In genomic region chr2:84758542-84759127, GRCm38 (mm10) we compare ENCODE assay signal across 1 mouse cellular context.
TF ChIP-seq lines count a peak whose summit lies in the region.

No protein-coding gene starts in this region.

TF ChIP-seq in MEL, 35 proteins besides CTCF, POLR2A, EP300 and RAD21:
- TF ChIP-seq USF2 (IDR thresholded peaks at IDR 0.05; ENCODE audit: borderline replicate concordance in 1 of 2, insufficient read depth in 1 of 2, low read depth in 1 of 2, low read length in 2 of 2) = peak; percentile 28 to 67; a peak in 1 of 4 replicates
- no peak for TF ChIP-seq TCF12 (IDR thresholded peaks at IDR 0.05; ENCODE audit: low read depth, low read length)
- peak; percentile 64; the same call in 1 of the 2 replicates for TF ChIP-seq MAX (IDR thresholded peaks at IDR 0.05; ENCODE audit: low read length)
- peak; percentile 40; the same call in 1 of the 2 replicates for TF ChIP-seq SIN3A (IDR thresholded peaks at IDR 0.05; ENCODE audit: low read length)
- no peak for TF ChIP-seq GATA1 (IDR thresholded peaks at IDR 0.05; ENCODE audit: low read depth, low read length)
- peak; percentile 67; the same call in 1 of the 2 replicates for TF ChIP-seq BHLHE40 (IDR thresholded peaks at IDR 0.05; ENCODE audit: borderline replicate concordance, low read depth, low read length)
- TF ChIP-seq MXI1 (IDR thresholded peaks at IDR 0.05; ENCODE audit: low read depth, low read length) = peak; percentile 43; the same call in 1 of the 2 replicates
- TF ChIP-seq CHD1 (IDR thresholded peaks at IDR 0.05; ENCODE audit: low read depth, low read length) = no peak
- peak; percentile 91 for TF ChIP-seq USF1 (IDR thresholded peaks at IDR 0.05; ENCODE audit: low read depth, low read length)
- no peak for TF ChIP-seq NELFE (IDR thresholded peaks at IDR 0.05; ENCODE audit: low read depth, low read length)
- peak; percentile 74; the same call in 1 of the 2 replicates for TF ChIP-seq MYC (IDR thresholded peaks at IDR 0.05; ENCODE audit: low read depth, low read length)
- peak; percentile 61 for TF ChIP-seq ZC3H11A (IDR thresholded peaks at IDR 0.05; ENCODE audit: low read depth, low read length)
- peak; percentile 84 for TF ChIP-seq SMC3 (IDR thresholded peaks at IDR 0.05; ENCODE audit: low read depth, low read length)
